Mouse (Mus musculus) frontal cortex, postnatal 10 days (tissue): ENCODE data around the gene Wdr73.

Experiments used
- DNase-seq, 2 experiments: peaks; one replicate each; pipeline ENCODE4 v3.0.0; 2022; ENCODE audit warnings: low spot score in 2 of 2, mixed read lengths in 1 of 2

Gene Wdr73

GRCm38 (mm10) chr7:80894815-80895519, 6.1 kb downstream of the Wdr73 start:
- DNase-seq = no peak

- no peak for DNase-seq
These were observed 6.9 kb downstream of the Wdr73 start for GRCm38 (mm10) chr7:80894196-80894595.

GRCm38 (mm10) chr7:80893753-80894129, 7.3 kb downstream of the Wdr73 start:
- DNase-seq = no peak

- DNase-seq = no peak
These were observed 7.8 kb downstream of the Wdr73 start for GRCm38 (mm10) chr7:80893086-80893752.

GRCm38 (mm10) chr7:80889841-80890241, 11.2 kb downstream of the Wdr73 start:
- no peak for DNase-seq

GRCm38 (mm10) chr7:80889021-80889511, 12.0 kb downstream of the Wdr73 start:
- no peak for DNase-seq

- DNase-seq = no peak
These were observed 12.5 kb downstream of the Wdr73 start for GRCm38 (mm10) chr7:80888595-80888994.

- no peak for DNase-seq
These were observed 15.4 kb downstream of the Wdr73 start for GRCm38 (mm10) chr7:80885666-80886065.

- DNase-seq = peak; percentile 54 to 55
These were observed 18.1 kb downstream of the Wdr73 start for GRCm38 (mm10) chr7:80882830-80883505.

GRCm38 (mm10) chr7:80875727-80876126, 25.3 kb downstream of the Wdr73 start:
- no peak for DNase-seq

GRCm38 (mm10) chr7:80873631-80874030, 27.4 kb downstream of the Wdr73 start:
- no peak for DNase-seq

- DNase-seq = no peak
These were observed 28.0 kb downstream of the Wdr73 start for GRCm38 (mm10) chr7:80873038-80873437.

GRCm38 (mm10) chr7:80868686-80869085, 32.4 kb downstream of the Wdr73 start:
- no peak for DNase-seq

- DNase-seq = no peak
These were observed 34.4 kb downstream of the Wdr73 start for GRCm38 (mm10) chr7:80866514-80867147.

- DNase-seq = no peak
These were observed 35.5 kb downstream of the Wdr73 start for GRCm38 (mm10) chr7:80865521-80865920.

GRCm38 (mm10) chr7:80864831-80865230, 36.2 kb downstream of the Wdr73 start:
- DNase-seq = no peak

- no peak for DNase-seq
These were observed 36.9 kb downstream of the Wdr73 start for GRCm38 (mm10) chr7:80864151-80864550.

- no peak for DNase-seq
These were observed 37.5 kb downstream of the Wdr73 start for GRCm38 (mm10) chr7:80863520-80863919.

- no peak for DNase-seq
These were observed 38.6 kb downstream of the Wdr73 start for GRCm38 (mm10) chr7:80862475-80862874.

- peak; percentile 87 to 89 for DNase-seq
These were observed 40.3 kb downstream of the Wdr73 start, which contains the start of gene Zscan2 for GRCm38 (mm10) chr7:80860729-80861274. Zscan2 (plus strand) TSS chr7:80860920.

GRCm38 (mm10) chr7:80860227-80860626, 40.8 kb downstream of the Wdr73 start:
- DNase-seq = peak; percentile 48 to 50

GRCm38 (mm10) chr7:80857181-80857580, 43.9 kb downstream of the Wdr73 start:
- DNase-seq = peak; percentile 34 to 66
